Mouse (Mus musculus): Measurements from ENCODE around the gene Rprml. TPM values are rescaled to one million over a fixed set of nuclear protein-coding genes. Genes with fewer than 3 reads are reported as not detected.

The Rprml gene
- polyA plus RNA-seq, 1 experiment from 2014 or later: 0.19 TPM

- DNase-seq (ENCODE audit: low spot score) (peak; percentile 42), ATAC-seq (no peak)
- Histone ChIP-seq H3K4me3 (ENCODE audit: low read depth, low read length) (peak overlapping the region; percentile 94), H3K9me3 (ENCODE audit: low read length) (no peaks in the 10 kb centered on the region), H3K9ac (replicated peaks; ENCODE audit: low read depth) (peak overlapping the region; percentile 92), H3K4me2 (replicated peaks; ENCODE audit: low read depth, low read length) (peak overlapping the region; percentile 68), H3K27me3 (replicated peaks; ENCODE audit: insufficient read depth, low read length) (no peaks in the 10 kb centered on the region), H3K4me1 (ENCODE audit: insufficient read depth, low read depth, low read length) (no peaks in the 10 kb centered on the region), H3K27ac (ENCODE audit: low read length) (peak overlapping the region; percentile 98), H3K36me3 (ENCODE audit: insufficient read depth, low read length) (no peaks in the 10 kb centered on the region)
- WGBS: 73% methylated on average over 2 of the region's 2 CpGs
- TF ChIP-seq EP300 (IDR thresholded peaks at IDR 0.05): no peak
- TF ChIP-seq CTCF (IDR thresholded peaks at IDR 0.05): no peak
These were observed 48.9 kb downstream of the Rprml start for GRCm38 (mm10) chr11:103698226-103698625.

Other genes with a start within 250 kb of the Rprml start
- 8.1 and 9.4 TPM in 2 replicates for gene Plekhm1, start 236.9 kb upstream of the Rprml start, polyA plus RNA-seq (2015; fragmentation: Nextera tagmentation; extraction: Ambion mirVana)
- not detected in 2 replicates for gene Lrrc37a, start 145.0 kb upstream of the Rprml start, polyA plus RNA-seq (2015; fragmentation: Nextera tagmentation; extraction: Ambion mirVana)
- gene Gm884, start 28.4 kb upstream of the Rprml start, polyA plus RNA-seq (2015; fragmentation: Nextera tagmentation; extraction: Ambion mirVana): not detected in 2 replicates
- not detected in 2 replicates for gene Lyzl6, start 10.7 kb upstream of the Rprml start, polyA plus RNA-seq (2015; fragmentation: Nextera tagmentation; extraction: Ambion mirVana)
- gene Gosr2, start 48.3 kb downstream of the Rprml start, polyA plus RNA-seq (2015; fragmentation: Nextera tagmentation; extraction: Ambion mirVana): 78.5 and 87.6 TPM in 2 replicates
- gene Wnt9b, start 100.3 kb downstream of the Rprml start, polyA plus RNA-seq (2015; fragmentation: Nextera tagmentation; extraction: Ambion mirVana): 0.08 and 0.11 TPM in 2 replicates
- 0.08 and 0.49 TPM in 2 replicates for gene Wnt3, start 124.6 kb downstream of the Rprml start, polyA plus RNA-seq (2015; fragmentation: Nextera tagmentation; extraction: Ambion mirVana)